Mouse (Mus musculus): ENCODE results near the gene Zfhx3.

Zfhx3 gene

GRCm38 (mm10) chr8:108798012-108798411, 855.6 kb downstream of the Zfhx3 start:
- DNase-seq (ENCODE audit: low read depth) = no peak

DNA sequence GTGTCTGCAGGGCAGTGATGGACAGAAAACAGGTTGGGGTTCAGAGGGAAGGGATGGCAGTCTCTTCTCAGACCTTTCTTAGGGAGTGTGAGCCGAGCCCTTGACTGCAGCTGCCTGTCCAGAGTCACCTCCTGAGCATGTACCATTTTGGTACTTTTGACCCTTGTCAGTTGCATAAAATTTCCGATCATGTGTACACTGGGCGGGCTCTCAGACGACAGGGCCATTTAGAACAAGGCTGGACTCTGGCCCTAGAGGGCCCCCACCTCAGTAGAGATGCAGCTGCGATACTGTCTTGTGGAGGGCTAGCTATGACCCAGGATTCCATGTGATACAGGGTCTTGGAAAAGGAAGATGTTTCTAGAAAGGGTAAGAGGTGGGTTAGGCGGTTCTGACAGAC, 856.8 kb downstream of the Zfhx3 start:
- DNase-seq (ENCODE audit: low read depth) = no peak

- DNase-seq (ENCODE audit: low read depth) = no peak
Measured at GRCm38 (mm10) chr8:108800357-108800756, 857.9 kb downstream of the Zfhx3 start.

- no peak for DNase-seq (ENCODE audit: low read depth)
Measured at GRCm38 (mm10) chr8:108803017-108803416, 860.6 kb downstream of the Zfhx3 start.

GRCm38 (mm10) chr8:108811694-108812093, 869.2 kb downstream of the Zfhx3 start:
- no peak for DNase-seq (ENCODE audit: low read depth)

- no peak for DNase-seq (ENCODE audit: low read depth)
Measured at GRCm38 (mm10) chr8:108813375-108813774, 870.9 kb downstream of the Zfhx3 start.

DNA sequence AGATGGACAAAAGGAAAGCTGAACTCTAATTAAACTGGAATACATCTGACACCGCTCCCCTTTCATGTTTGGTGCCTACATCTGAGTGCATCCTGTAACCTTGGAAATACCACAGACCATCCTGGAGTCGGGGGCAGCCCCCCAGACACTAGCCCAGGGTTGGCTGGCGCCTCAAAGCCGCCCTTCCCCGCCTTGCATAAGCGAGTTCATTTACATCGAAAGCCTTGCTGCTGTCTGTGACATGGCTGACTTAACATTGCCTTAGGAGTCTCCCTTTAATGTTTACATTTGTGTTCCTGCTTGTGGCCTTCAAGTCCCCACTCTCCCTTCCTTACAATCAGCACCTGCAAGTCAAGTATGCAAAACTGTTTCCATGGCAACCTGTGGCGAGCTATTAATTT, 876.8 kb downstream of the Zfhx3 start:
- DNase-seq (ENCODE audit: low read depth) = peak; percentile 16

DNA sequence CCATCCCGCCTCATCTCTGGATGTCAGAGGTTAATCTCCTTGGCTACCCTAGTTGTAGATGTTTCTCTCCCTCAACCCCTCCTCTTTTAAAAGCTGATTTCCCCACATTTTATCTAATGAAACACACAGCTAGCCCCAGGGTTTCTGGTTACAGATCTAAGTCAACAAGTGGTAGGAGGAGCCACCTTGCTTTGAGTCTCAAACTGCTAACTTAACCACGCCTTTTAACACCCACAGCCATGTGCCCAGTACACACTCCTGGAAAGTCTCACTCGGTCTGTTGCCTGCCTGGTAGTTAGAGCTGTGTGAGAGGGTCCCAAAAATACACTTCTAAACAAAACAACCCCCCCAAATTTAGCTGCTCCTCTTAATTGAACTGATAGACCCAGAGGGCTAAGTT, 877.4 kb downstream of the Zfhx3 start:
- peak; percentile 49 for DNase-seq (ENCODE audit: low read depth)

GRCm38 (mm10) chr8:108820634-108821033, 878.2 kb downstream of the Zfhx3 start:
- peak; percentile 57 for DNase-seq (ENCODE audit: low read depth)

- peak; percentile 52 for DNase-seq (ENCODE audit: low read depth)
Measured at GRCm38 (mm10) chr8:108822841-108823266, 880.4 kb downstream of the Zfhx3 start.

DNA sequence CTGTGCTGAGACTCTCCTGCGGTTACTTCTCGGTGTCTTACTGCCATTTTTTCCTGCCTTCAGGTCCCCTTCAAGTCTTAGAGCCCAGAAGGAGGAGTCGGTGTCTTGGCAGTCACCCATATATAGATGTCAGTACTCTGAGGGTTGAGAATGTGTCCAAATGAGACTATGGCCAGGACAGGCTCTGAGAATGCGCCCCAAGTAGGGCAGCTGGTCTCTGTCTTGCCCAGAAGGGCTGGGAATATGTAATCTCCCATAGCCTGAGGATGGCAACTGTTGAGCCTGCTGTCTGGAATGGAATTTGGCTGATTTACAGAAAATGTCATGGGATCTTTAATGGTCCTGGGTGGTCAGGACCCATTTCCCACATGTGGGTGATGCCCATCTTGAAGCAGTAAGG, 881.6 kb downstream of the Zfhx3 start:
- DNase-seq (ENCODE audit: low read depth) = no peak

DNA sequence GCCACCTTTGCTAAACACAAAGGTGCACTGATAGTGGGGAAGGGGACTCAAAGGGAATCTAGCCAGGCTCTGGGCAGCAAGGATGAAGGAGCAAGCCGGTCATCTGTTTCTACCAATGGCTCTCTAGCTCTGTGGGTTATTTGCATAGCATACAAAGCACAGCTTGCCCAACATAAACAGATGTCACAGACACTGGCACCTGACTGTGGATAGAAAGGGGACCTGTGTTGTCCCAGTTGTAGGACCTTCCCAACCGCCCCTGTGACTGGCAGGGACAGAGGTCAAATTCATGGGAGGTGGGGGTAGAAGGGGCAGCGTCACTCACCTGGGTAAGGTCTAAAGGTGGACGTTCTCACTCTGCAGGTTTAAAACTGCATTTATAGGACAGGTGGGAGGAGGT, 884.0 kb downstream of the Zfhx3 start:
- DNase-seq (ENCODE audit: low read depth) = no peak

GRCm38 (mm10) chr8:108827428-108827827, 885.0 kb downstream of the Zfhx3 start:
- peak; percentile 46 for DNase-seq (ENCODE audit: low read depth)

GRCm38 (mm10) chr8:108829305-108829717, 886.9 kb downstream of the Zfhx3 start:
- no peak for DNase-seq (ENCODE audit: low read depth)

DNA sequence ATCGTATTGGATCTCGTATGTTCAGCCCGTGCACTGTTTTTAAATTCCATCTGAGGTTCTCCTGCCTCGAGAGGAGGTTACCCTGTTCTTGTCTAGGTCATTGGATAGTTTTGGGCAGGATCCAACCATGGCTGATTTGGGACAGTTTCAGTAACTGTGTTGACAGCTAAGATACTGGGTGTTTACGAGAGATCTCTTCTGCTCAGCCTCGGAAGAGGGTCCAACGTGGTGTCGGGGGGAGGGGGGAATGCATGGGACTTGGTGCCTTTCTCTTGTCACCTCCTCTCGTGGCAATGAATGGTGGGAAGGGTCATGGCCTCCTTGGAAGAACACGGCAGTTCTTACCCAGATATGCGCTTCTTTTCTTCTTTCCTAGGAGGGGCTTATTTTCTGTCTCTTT, 892.7 kb downstream of the Zfhx3 start:
- DNase-seq (ENCODE audit: low read depth) = no peak

- no peak for DNase-seq (ENCODE audit: low read depth)
Measured at GRCm38 (mm10) chr8:108837788-108838187, 895.3 kb downstream of the Zfhx3 start.

DNA sequence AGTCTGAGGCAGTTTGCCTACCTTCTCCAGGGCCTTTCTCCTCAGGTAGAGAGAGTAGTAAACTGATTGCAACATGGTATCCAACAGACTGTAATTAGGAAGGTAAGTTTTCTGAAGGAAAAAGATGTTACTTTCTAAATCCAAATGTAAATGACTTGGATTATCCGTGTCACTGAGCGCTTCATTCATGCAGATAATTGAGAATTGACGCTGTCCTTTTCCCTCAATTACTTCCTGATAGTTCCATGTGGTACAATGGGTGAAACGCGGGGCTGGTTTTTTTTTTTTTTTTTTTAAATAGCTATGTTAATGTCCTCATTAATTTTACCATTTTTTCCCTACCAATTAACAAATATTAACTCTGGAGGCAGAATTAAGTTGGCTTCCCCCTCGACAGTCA, 896.3 kb downstream of the Zfhx3 start:
- no peak for DNase-seq (ENCODE audit: low read depth)

DNA sequence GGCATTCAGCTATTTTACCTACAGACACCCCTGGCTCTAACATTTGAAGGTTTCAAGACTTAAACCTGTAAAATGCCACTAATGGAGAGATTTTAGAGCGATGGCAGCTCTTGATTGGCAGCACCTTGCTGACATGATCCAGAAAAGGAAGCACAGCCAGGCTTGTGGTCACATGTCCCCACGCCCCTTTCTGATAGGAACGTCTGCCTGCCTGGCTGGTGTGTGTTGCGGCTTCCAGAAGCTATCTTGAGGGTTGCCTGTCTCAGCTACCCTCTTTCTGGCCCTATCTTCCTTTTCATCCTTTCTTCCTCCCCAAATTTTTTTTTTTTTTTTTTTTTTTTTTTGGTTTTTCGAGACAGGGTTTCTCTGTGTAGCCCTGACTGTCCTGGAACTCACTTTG, 899.9 kb downstream of the Zfhx3 start:
- DNase-seq (ENCODE audit: low read depth) = peak; percentile 23

DNA sequence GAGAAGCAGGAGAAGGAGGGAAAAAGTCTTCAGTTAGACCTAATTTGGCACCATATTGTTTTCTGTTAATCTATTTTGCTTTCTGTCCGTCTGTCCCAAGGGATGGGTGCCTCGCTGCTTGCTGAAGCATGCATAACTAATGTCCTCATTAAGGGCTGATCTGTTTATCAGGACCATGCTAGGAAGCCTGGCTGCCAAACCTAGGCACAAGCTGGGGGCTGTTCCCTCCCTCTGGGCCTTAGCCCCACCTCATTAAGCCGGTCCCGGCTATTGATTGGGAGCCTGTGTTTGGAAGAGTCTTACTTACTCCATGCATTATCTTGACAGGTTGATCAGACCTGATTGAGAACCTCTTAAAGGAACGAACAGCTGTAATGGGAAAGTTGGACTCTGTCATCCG, 903.7 kb downstream of the Zfhx3 start:
- DNase-seq (ENCODE audit: low read depth) = no peak

DNA sequence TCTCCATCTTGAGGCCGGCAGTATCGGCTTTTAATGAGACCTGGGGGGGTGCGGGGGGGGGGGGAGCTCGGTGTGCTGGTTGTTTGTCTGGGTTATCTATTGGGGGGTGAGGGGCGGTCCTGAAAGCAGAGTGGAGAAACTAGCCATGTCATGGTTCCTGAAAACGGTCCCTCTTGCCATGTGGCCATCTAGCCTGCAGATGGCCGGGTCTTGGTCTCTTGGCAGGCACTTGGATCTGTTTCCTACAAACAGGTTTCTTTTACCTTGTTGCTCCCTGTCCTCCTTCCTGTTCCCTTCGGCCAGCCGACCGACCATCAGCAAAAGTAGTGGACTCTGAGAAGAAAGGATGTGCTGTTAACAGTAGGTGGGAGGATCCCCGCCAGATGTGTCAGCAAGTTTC, 904.4 kb downstream of the Zfhx3 start:
- no peak for DNase-seq (ENCODE audit: low read depth)

DNA sequence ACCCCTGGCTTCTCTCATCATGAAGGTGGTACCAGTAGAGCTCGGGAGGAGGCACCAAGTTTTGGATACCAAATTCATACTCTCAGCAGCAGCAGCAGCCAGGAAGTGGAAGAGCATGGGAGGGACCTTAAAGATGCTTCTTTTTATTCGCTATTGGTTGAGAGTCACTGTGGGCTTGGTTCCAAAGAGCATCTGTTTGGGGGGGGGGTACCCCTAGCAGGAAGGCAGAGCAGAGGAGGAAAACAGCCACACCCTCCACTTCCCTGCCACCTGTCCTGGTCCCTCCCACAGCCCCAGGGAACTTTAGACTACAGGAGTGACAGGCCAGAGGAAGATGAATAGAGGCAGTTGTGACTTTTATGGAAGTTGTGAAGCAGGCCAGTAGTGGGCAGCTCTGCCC, 904.9 kb downstream of the Zfhx3 start:
- peak; percentile 64 for DNase-seq (ENCODE audit: low read depth)

DNA sequence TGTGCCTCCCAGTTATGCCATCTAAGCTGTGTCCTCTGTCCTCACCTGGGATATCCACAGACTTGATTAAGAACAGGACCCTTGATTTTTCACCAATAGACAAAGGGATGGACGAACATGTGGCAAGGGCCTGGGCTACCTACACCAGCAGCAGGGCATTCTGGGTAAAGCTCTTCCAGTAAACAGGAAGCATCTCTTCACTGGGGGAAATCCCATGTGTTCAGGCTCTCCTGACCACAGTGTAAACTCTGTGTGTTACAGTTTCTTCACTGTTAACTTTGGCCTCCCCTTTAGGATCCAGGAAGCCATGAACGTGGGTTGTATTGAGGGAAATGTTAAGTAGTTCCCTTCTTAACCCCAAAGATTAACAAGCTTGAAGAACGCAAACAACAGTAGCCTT, 906.0 kb downstream of the Zfhx3 start:
- peak; percentile 27 for DNase-seq (ENCODE audit: low read depth)

DNA sequence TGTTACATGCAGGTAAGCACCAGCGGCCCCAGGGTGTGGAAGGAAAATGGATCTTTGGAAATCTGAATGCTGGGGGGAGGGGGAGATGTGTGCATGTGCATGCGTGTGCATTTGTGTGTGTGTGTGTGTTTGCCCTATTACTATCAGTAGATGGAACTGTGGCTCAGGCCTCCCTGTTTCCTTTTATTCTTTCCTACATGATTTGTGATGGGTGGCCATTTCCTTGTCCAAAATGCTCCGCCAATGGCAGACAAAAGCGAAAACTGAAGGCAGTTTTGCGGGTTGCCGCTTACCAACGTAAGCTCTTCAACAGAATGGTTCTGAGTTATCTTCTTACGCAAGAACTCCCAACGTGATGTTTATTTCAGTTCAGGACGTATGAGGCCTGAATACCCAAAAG, 910.6 kb downstream of the Zfhx3 start:
- no peak for DNase-seq (ENCODE audit: low read depth)

GRCm38 (mm10) chr8:108854444-108855102, 912.1 kb downstream of the Zfhx3 start:
- no peak for DNase-seq (ENCODE audit: low read depth)

Data from naive thymus-derived CD4-positive, alpha-beta T cell, adult 2 months (primary cell).